Mouse (Mus musculus) heart, postnatal 4 days (tissue): ENCODE measurements around the gene Pkn1. TPM values are rescaled to one million over a fixed set of nuclear protein-coding genes. Genes with fewer than 3 reads are reported as not detected.
A peak's percentile ranks its signal among the peaks of the same experiment; 100 is the strongest.

Experiments
- DNase-seq: peaks from one replicate; pipeline ENCODE4 v3.0.0; 2021
- total RNA-seq, 2 experiments: library from RNA; stranded (reverse); gene quantifications; 2 replicates each; pipeline ENCODE4 v1.2.3; 2021

The Pkn1 gene
- total RNA-seq, 2 experiments from 2014 or later: 52.7 to 53.4 TPM

DNA sequence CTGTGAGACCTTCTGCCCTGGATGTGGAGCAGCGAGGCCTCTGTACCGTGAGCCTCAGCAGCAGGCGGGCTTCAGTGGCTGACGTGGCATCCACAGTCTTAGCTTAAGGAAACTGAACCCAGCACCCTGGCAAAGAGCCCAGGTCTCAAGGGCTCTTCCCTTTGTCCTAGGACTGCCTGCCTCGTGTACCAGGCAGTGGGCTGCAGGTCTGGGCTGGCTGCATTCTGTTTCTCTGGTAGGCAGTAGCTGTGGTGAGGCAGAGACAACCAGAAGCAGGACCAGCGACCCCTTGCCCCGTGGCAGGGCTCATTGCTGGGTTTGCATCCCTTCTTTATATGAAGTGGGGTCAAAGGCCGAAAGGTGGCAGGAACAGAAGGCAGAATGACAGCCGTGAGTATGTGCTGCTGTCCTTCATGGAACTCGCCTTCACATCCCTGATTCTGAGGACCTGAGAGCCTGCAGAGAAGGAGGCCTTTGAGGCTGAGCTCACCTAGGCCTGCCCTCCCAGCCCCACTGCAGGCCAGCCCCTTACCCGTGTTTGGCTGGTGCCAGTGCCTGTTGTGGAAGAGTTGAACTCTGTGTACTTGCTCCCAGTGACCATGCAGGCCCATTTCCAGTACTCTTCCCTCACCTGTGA is 24.6 kb upstream of the Pkn1 start:
- DNase-seq: no peak

DNA sequence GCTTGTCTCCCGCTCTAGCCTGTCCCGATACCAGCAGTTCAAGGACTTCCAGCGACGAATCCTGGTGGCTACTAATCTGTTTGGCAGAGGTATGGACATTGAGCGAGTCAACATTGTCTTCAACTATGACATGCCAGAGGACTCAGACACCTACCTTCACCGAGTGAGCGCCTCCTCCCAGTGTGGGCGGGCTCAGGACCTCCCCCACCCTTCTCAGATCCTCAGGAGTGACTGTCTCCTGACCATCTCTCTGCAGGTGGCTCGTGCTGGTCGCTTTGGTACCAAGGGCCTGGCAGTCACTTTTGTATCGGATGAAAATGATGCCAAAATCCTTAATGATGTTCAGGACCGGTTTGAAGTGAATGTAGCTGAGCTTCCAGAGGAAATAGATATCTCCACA is 23.7 kb upstream of the Pkn1 start:
- DNase-seq: no peak

DNA sequence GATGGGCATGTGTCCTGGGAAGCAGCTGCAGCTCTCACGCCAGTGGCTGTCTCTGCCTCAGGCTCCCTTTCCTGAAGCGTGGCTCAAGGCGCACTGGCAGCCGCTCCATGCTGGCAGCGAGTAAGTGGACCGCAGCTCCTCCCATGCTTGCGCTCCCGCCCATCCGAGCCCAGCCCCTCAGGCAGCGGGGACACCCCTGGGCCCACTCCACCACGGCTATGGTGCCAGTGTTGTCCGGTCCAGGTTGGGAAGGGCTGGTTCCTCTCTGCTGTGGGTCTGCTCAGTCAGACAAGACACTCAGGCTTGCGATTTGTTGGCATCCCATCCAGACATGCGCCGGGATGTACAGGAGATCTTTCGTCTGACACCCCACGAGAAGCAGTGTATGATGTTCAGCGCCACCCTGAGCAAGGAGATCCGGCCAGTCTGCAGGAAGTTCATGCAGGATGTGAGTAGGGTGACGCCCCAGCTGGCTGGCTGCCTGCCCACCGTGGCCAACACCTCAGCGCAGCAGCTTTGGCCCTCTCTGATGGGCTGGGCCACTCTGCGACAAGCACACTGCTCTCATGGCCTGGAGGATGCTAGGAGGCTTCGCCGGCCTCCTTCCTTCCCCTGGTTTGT is 22.5 kb upstream of the Pkn1 start:
- DNase-seq: peak; percentile 83

DNA sequence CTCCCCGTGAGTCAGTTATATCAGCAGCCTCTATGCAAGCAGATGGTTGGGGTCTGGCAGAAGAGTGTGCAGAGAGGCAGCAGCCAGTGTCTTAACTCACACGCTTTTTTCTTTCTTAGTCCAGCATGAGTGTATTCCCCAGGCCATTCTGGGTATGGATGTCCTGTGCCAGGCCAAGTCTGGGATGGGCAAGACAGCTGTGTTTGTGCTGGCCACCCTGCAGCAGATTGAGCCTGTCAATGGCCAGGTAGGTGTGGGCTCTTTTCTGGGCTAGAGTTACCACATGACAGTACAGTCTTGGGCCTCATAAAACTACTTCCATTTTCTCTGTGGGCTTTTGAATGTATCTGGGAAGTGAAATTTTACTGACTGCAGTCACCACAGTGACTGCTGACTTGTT is 20.7 kb upstream of the Pkn1 start:
- no peak for DNase-seq

- DNase-seq: no peak
Measured at GRCm38 (mm10) chr8:83719048-83719447, 20.1 kb upstream of the Pkn1 start.

GRCm38 (mm10) chr8:83716563-83716962 is 17.6 kb upstream of the Pkn1 start:
- no peak for DNase-seq

DNA sequence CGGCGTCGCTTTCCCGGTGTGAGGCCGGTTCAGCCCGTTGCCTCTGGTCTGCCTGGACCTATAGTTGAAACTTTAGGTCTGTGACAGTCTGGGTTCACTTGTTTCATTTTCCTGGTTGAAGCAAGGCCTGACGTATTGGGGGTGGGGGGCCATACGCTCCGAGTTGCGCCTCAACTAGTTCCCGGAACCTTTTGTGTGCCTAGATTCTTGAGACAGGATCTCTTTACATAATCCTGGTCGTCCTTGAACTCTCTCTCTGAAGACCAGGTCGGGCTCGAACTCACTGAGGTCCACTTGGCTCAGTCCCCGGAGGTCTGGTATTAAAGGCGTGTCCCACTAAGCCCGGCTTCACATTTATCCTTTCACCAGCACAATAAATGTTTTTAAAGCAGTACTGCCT is 16.8 kb upstream of the Pkn1 start:
- DNase-seq: no peak

DNA sequence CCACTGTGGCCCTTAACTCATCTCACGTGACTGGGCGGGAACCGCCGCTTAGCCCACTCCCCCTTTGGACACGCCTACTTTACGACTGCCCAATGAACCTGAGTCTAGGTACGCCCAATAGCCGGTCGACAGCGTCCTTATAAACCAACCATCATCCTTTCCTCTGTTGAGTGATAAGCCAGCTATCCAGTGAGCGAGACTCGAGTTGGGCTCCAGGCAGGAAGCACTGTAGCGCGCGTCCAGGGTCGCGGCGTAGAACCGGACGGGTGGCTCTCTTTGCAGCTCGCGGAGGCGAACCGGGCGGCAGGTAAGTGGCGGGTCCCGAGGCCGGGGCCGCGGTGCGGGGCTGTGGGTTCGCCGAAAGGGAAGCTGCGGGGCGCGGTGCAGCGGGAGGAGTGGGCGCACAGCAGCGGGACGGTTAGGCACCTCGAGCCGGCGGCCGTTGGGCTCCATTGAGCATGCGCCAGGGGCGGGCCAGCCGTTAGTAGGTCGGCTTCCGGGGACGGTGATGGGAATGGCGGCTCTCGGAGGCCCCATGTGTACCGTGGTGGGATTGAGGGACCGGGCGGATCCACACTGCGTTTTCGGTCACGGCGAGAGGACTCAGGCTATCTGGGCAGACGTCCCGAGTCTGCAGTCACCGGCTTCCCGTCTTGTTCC is 16.2 kb upstream of the Pkn1 start, which contains the start of gene Ddx39:
Gene Ddx39, plus strand, starts transcription at position 147 of the 660 bp plus-strand sequence.
- DNase-seq: peak; percentile 95

DNA sequence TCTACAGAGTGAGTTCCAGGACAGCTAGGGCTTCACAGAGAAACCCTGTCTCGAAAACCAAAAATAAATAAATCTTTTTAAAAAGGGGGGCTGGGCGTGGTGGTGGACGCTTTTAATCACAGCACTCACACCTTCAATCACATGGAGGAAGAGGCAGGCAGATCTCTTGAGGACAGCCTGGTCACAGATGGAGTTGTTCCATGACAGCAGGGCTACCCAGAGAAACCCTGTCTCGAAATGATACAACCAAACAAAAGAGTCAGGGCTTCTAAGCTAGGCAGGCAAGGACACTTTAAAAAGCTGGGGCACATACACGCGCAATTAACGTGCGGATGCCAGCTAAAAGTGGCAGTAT is 15.7 kb upstream of the Pkn1 start:
- DNase-seq: no peak

DNA sequence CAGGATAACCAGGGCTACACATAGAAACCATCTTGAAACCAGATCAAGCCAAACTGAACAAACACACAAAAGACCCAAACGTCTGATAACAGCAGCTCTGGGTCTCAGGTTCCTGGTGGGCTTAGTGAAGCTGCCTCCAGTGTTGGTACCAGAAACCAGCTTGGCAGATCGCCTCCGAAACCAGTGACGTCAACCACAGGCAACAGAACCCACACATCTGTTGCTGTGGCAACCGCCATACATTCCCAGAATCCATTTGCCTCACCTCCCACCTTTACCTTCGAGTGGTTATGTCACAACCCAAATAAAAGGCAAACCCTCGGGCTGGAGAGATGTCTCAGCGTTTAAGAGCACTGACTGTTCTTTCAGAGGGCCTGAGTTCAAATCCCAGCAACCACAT is 8.6 kb upstream of the Pkn1 start:
- DNase-seq: no peak

DNA sequence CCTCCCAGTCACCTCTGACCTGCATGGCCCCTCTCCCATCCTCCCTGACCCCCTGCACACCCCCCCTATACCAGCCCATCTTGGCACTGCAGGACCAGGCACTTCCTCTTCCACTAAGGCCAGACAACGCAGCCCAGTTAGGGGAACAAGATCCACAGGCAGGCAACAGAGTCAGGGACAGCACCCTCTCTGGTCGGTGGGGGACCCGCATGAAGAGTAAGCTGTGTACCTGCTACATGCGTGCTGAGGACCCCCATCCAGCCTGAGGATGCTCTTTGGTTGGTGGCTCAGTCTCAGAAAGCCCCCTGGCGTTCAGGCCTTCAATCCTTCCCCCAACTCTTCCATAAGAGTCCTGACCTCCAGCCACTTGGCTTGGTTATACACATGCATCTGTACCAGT is 7.4 kb upstream of the Pkn1 start:
- DNase-seq: no peak

DNA sequence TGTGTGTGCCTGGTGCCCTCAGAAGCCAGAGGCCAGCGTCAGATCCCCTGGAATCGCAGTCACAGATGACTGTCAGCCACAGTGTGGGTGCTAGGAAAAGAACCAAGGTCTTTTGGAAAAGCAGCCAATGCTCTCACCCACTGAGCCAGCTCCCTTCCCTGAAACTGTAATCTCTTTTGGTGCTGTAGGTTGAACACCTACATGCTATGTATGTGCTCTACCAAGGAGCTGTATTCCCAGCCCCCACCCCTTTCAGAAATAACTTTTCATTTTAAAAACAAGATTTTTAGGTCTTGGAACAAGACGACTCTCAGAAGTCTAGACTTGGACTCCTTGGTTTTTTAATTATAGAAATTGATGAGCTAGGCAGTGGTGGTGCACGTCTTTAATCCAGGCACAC is 4.4 kb upstream of the Pkn1 start:
- DNase-seq: no peak

- no peak for DNase-seq
Measured at GRCm38 (mm10) chr8:83700423-83701085, 1.6 kb upstream of the Pkn1 start.

DNA sequence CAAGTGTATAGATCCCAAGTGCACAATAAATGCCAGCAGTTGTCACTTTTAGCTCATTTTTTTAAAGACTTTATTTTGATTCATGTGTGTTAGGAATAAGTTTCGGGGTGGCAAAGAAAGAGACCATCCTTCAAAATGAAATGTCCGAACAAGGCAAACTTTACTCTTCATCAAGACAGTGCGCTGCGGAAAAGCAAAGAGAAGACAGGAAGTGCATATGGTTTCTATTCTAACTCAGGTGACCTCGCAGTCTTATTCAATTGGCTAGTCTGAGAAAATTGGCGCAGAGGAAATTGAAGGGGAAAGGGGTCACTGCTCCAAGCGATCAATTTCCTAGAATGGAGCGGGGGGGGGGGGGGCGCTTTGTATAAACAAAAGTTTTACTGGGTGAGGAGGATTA is 587 bp upstream of the Pkn1 start:
- no peak for DNase-seq

DNA sequence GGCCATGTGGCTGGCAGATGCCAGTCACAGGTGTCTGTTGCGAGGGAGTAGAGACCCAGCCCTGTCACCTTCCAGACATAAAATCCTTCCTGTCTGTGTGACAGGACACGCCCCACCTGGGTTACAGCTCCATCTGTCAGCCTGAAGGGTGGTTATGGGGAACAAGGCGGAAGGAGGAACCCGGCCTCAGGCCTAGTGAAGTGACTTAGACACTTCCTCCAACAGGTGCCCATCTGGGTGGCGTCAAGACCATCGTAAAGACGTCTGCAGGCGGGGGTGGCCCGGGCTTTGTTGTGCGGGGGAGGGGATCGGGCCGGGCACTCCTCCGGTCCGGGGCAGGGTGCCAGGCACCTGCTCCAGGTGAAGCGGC is 703 bp downstream of the Pkn1 start:
- DNase-seq: no peak

DNA sequence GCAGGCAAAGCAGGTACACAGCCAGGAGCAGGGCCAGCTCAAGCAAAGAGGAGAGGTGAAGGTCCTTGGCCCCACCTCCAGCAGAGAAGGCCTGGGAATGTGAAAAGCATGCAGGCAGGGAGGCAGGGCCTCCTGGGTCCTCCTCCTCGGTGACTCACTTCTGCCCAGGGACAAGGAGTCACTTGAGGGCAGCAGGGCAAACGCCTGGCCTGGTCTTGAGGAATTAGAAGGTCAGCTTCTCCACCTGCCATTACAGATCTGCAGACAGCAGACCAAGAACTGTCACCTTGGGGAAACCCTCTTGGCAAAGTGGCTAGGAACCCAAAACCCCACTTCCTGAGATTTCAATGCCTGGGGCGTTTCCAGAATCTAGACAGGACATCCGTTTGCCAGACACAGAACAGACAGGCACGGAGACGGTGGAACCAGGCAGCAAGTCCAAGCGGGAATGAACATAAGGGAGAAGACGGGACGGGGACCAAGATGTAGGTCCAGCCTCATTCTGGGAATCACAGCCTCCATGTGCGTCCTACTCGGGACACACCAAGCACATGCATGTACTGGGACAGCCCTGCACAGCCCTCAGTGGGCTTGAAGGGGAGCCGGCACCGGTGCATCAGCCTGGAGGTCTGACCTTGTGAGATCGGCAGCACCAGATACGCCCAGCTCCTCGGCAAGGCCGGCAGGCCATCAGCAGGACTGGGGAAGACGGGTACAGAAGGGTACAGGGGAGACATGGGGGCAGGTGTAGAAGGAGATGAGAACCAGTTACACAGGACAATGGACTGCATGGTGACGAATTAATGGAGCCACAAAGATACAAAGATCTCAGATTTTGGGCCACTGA is 1.4 kb downstream of the Pkn1 start:
- peak; percentile 45 for DNase-seq

DNA sequence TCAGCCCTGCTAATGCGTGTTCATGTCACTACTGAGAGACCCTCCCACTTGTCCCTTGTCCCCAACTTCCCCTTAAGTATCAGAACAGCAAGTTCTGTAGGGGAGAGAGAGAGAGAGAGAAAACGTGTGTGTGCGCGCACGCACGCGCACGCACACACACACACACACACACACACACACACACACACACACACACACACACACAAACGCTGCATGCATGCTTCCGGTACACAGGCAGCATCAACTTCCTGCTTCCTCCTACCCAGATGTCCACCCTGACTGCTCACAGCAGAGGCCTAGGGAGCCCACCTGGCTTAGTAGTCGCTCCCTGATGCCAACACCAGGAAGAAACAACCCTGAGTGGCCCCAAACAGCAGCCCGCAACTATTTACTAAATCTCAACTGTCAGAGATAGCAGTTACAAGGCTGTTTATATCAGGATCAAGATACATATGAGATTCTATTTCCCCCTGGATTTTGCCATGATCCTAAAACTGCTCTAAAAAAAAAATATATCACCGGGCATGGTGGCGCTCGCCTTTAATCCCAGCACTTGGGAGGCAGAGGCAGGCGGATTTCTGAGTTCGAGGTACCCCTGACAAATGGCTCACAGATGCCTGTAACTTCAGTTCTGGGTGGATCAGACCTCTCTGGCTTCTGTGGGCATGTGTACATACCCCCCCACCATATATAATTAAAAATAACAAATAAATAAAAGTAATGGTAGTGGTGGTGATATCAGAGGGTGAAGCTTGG is 3.5 kb downstream of the Pkn1 start:
- DNase-seq: no peak

DNA sequence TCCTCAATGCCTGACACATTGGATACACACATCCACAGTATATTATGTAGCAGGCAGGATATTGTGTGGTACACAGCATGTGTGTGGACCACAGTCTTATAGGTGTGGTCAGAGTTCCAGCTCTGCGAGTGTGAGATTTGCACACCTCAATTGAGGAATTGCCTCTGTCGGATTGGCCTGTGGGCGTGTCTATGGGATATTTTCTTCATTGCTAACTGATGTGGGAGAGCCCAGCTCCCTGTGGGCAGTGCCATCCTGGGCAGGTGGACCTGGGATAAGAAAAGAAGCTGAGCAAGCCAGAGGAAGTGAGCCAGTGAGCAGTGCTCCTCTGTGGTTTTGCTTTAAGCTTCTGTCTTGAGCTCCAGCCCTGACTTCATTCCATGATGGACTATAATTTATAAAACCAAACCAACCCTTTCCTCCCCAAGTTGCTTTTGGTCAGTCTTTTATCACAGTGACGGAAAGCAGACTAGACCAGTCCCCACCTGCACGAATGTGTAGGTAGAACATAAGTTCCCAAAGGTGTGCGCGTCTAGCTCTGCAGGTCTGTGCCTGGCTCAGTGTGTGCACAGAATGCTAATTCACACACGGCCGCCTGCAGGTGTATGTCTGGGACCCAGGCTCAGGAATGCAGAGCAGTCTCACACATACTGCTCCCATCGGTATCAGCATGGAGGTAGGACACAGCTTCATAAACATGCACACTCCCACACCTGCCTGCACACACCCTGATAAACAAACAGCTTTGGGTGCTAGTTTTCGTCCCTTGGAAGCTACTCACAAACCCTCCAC is 4.4 kb downstream of the Pkn1 start:
- no peak for DNase-seq

GRCm38 (mm10) chr8:83693609-83694236 is 5.3 kb downstream of the Pkn1 start:
- DNase-seq: no peak

DNA sequence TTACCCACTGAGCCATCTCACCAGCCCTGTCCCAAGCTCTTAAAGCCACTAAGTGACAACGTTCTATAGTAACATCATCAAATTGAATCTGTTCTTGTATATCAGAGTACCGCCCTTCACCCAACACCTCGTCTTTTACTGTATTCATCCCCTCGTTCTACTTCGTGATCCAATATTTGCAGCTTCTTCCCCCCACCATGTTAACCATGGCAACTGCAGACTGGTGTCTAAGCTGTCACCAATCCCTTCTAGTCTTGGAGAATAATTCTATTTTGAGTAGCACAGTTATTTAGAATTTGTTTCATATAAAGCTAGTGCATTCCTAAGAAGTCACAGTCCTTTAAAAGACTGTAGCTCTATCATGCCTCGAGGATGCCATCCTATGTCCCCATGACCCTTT is 9.7 kb downstream of the Pkn1 start:
- DNase-seq: no peak

GRCm38 (mm10) chr8:83684517-83684916 is 14.5 kb downstream of the Pkn1 start:
- DNase-seq: no peak
